Mouse (Mus musculus): Measurements from ENCODE around the gene Cept1.

DNA sequence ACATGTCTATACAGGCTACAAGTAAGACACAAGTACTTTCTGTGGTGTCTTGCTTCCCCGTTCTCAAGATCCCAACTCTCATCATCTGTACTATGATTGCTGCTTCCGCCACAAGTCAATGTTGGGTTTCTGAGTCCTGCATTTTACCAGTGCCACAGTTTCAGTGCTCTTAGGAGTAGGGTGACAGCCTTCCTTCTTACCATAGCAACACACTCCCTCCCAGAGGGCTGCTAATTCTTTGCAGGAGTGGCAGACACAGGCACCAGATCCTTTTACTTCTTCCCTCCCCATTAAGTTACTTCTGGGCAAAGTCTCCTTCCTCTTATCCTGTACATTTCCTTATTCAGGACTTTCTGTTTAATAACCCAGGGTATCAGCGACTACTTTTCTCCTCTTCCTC, 62.7 kb downstream of the Cept1 start:
- TF ChIP-seq ZNF384 (IDR thresholded peaks at IDR 0.05; ENCODE audit: low read depth, low read length), result no peak
- no peak for TF ChIP-seq ZC3H11A (IDR thresholded peaks at IDR 0.05; ENCODE audit: borderline replicate concordance, low read depth, low read length)
- TF ChIP-seq HCFC1 (IDR thresholded peaks at IDR 0.05; ENCODE audit: borderline replicate concordance, insufficient read depth, low read length), result no peak
- no peak for TF ChIP-seq MAFK (IDR thresholded peaks at IDR 0.05; ENCODE audit: insufficient read depth, low read depth, low read length)

Measured in ES-E14 (cell line).